Mouse (Mus musculus) heart, postnatal 0 days (tissue): ENCODE measurements around the gene Lpar5.

Experiments used
- CTCF ChIP-seq: IDR thresholded peaks from 2 replicates; pipeline ENCODE4 v1.5.1; 2016; ENCODE audit warnings: antibody characterized with exemption, control low read depth, low read depth
- EP300 ChIP-seq: IDR thresholded peaks from 2 replicates; pipeline ENCODE4 v1.6.1; 2016; ENCODE audit warnings: antibody characterized with exemption, low read depth

DNA sequence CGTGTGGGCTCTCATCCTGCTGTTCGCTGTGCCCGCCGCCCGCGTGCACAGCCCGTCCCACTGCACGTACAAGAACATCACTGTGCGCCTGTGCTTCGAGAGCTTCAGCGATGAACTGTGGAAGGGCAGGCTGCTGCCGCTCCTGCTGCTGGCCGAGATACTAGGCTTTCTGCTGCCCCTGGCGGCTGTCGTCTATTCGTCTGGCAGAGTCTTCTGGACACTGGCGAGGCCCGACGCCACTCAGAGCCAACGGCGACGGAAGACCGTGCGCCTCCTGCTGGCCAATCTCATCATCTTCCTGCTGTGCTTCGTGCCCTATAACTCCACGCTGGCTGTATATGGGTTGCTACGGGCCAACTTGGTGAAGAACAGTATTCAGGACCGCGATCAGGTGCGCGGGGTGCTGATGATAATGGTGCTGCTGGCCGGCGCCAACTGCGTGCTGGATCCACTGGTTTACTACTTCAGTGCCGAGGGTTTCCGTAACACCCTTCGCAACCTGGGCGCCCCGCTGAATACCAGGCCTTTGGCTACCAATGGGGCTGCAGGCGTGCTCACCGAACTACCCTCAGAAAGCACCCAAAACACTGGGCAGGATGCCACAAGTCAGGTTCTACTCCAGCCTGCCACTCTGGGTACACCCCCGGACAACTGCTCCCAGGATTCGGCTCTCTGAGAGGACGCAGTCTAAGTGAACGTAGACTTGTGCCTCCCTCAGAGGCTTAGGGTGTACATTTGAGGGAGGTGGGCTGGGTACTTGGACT lies 14.3 kb downstream of the Lpar5 start:
- TF ChIP-seq CTCF (peak; percentile 97), EP300 (no peak)
